Mouse (Mus musculus): ENCODE measurements at regions not wholly inside any gene's neighbourhood (a gene's known extent, or its start where the extent isn't known, plus 50 kb on each side); places are given as distances from the start of the nearest gene placed in this dataset.

- 85% methylated on average over 5 of the region's 5 CpGs for WGBS
- H3K27ac ChIP-seq (ENCODE audit: low read length), result no peak overlapping the region
- no peaks in the 10 kb centered on the region for H3K27me3 ChIP-seq (ENCODE audit: control insufficient read depth, insufficient read depth, low read length)
- H3K4me1 ChIP-seq (ENCODE audit: control insufficient read depth, insufficient read depth, low read length), result no peaks in the 10 kb centered on the region; the same call in 1 of the 2 replicates
- no peaks in the 10 kb centered on the region for H3K9me3 ChIP-seq (replicated peaks; ENCODE audit: control insufficient read depth, low read length)
- H3K4me3 ChIP-seq (replicated peaks; ENCODE audit: low read length), result no peak overlapping the region
- no peaks in the 10 kb centered on the region for H3K36me3 ChIP-seq (ENCODE audit: control insufficient read depth, insufficient read depth, low read length)
- H3K9ac ChIP-seq (ENCODE audit: low read length), result no peak overlapping the region
- no peak for ATAC-seq (ENCODE audit: insufficient read depth, low FRiP score)
- H3K4me2 ChIP-seq (ENCODE audit: low read depth, low read length), result no peak overlapping the region
These were observed 73.7 kb upstream of the Pcsk6 start for GRCm38 (mm10) chr7:65787849-65788248.

GRCm38 (mm10) chr7:65790264-65790663, 71.3 kb upstream of the Pcsk6 start:
- H3K9me3 ChIP-seq (replicated peaks; ENCODE audit: control insufficient read depth, low read length), result no peaks in the 10 kb centered on the region
- H3K27me3 ChIP-seq (ENCODE audit: control insufficient read depth, insufficient read depth, low read length), result no peaks in the 10 kb centered on the region
- peak overlapping the region; percentile 2; the same call in 1 of the 2 replicates for H3K27ac ChIP-seq (ENCODE audit: low read length)
- H3K36me3 ChIP-seq (ENCODE audit: control insufficient read depth, insufficient read depth, low read length), result no peaks in the 10 kb centered on the region
- H3K9ac ChIP-seq (ENCODE audit: low read length), result no peak overlapping the region
- peak; percentile 26 for ATAC-seq (ENCODE audit: insufficient read depth, low FRiP score)
- H3K4me1 ChIP-seq (ENCODE audit: control insufficient read depth, insufficient read depth, low read length), result no peaks in the 10 kb centered on the region; the same call in 1 of the 2 replicates
- H3K4me2 ChIP-seq (ENCODE audit: low read depth, low read length), result no peak overlapping the region
- WGBS, result 57% methylated on average over 6 of the region's 6 CpGs
- no peak overlapping the region for H3K4me3 ChIP-seq (replicated peaks; ENCODE audit: low read length)

GRCm38 (mm10) chr7:65792187-65792823, 69.2 kb upstream of the Pcsk6 start:
- H3K4me3 ChIP-seq (replicated peaks; ENCODE audit: low read length), result no peak overlapping the region
- WGBS, result 77% methylated on average over 10 of the region's 10 CpGs

GRCm38 (mm10) chr7:65802306-65802705, 59.2 kb upstream of the Pcsk6 start:
- peaks cover 17% of the 10 kb centered on the region for H3K4me1 ChIP-seq (ENCODE audit: control insufficient read depth, insufficient read depth, low read length)
- no peak overlapping the region for H3K4me3 ChIP-seq (replicated peaks; ENCODE audit: low read length)
- 85% methylated on average over 5 of the region's 5 CpGs for WGBS
- H3K9me3 ChIP-seq (replicated peaks; ENCODE audit: control insufficient read depth, low read length), result no peaks in the 10 kb centered on the region
- H3K27ac ChIP-seq (ENCODE audit: low read length), result no peak overlapping the region
- H3K36me3 ChIP-seq (ENCODE audit: control insufficient read depth, insufficient read depth, low read length), result no peaks in the 10 kb centered on the region
- no peak overlapping the region for H3K4me2 ChIP-seq (ENCODE audit: low read depth, low read length)
- H3K9ac ChIP-seq (ENCODE audit: low read length), result no peak overlapping the region
- H3K27me3 ChIP-seq (ENCODE audit: control insufficient read depth, insufficient read depth, low read length), result no peaks in the 10 kb centered on the region
- no peak for ATAC-seq (ENCODE audit: insufficient read depth, low FRiP score)

More at GRCm38 (mm10) chr7:65792187-65792823, 69.2 kb upstream of the Pcsk6 start:
- Histone ChIP-seq H3K36me3 (ENCODE audit: control insufficient read depth, insufficient read depth, low read length) (no peaks in the 10 kb centered on the region), H3K4me1 (ENCODE audit: control insufficient read depth, insufficient read depth, low read length) (no peaks in the 10 kb centered on the region; the same call in 1 of the 2 replicates), H3K27ac (ENCODE audit: low read length) (no peak overlapping the region), H3K27me3 (ENCODE audit: control insufficient read depth, insufficient read depth, low read length) (no peaks in the 10 kb centered on the region), H3K4me2 (ENCODE audit: low read depth, low read length) (no peak overlapping the region), H3K9ac (ENCODE audit: low read length) (no peak overlapping the region), H3K9me3 (replicated peaks; ENCODE audit: control insufficient read depth, low read length) (no peaks in the 10 kb centered on the region)
- ATAC-seq (ENCODE audit: insufficient read depth, low FRiP score), result no peak

GRCm38 (mm10) chr7:65802806-65803205, 58.7 kb upstream of the Pcsk6 start:
- Histone ChIP-seq H3K9me3 (replicated peaks; ENCODE audit: control insufficient read depth, low read length) (no peaks in the 10 kb centered on the region), H3K27ac (ENCODE audit: low read length) (peak overlapping the region; percentile 76; the same call in 1 of the 2 replicates), H3K4me2 (ENCODE audit: low read depth, low read length) (no peak overlapping the region), H3K4me3 (replicated peaks; ENCODE audit: low read length) (no peak overlapping the region), H3K27me3 (ENCODE audit: control insufficient read depth, insufficient read depth, low read length) (no peaks in the 10 kb centered on the region), H3K4me1 (ENCODE audit: control insufficient read depth, insufficient read depth, low read length) (peaks cover 17% of the 10 kb centered on the region), H3K9ac (ENCODE audit: low read length) (no peak overlapping the region), H3K36me3 (ENCODE audit: control insufficient read depth, insufficient read depth, low read length) (no peaks in the 10 kb centered on the region)
- ATAC-seq (ENCODE audit: insufficient read depth, low FRiP score), result no peak
- 66% methylated on average over 8 of the region's 8 CpGs for WGBS

GRCm38 (mm10) chr7:65803422-65804303, 57.9 kb upstream of the Pcsk6 start:
- no peak overlapping the region for H3K4me3 ChIP-seq (replicated peaks; ENCODE audit: low read length)
- peak; percentile 83 for ATAC-seq (ENCODE audit: insufficient read depth, low FRiP score)
- H3K9me3 ChIP-seq (replicated peaks; ENCODE audit: control insufficient read depth, low read length), result no peaks in the 10 kb centered on the region
- 0 out of 2 replicates have a peak overlapping the region, but pooled peaks have one; percentile 37 for H3K9ac ChIP-seq (ENCODE audit: low read length)
- H3K4me1 ChIP-seq (ENCODE audit: control insufficient read depth, insufficient read depth, low read length), result peaks cover 17% of the 10 kb centered on the region
- no peaks in the 10 kb centered on the region for H3K27me3 ChIP-seq (ENCODE audit: control insufficient read depth, insufficient read depth, low read length)
- H3K36me3 ChIP-seq (ENCODE audit: control insufficient read depth, insufficient read depth, low read length), result no peaks in the 10 kb centered on the region
- H3K27ac ChIP-seq (ENCODE audit: low read length), result peak overlapping the region; percentile 76
- peak overlapping the region; percentile 14; the same call in 1 of the 2 replicates for H3K4me2 ChIP-seq (ENCODE audit: low read depth, low read length)
- 21% methylated on average over 11 of the region's 11 CpGs for WGBS

All from stomach, embryonic 16.5 days (tissue).